Mouse (Mus musculus) gastrocnemius, adult 8-10 months (tissue): Measurements from ENCODE around the gene Orm1. TPM values are rescaled to one million over a fixed set of nuclear protein-coding genes. Genes with fewer than 3 reads are reported as not detected.

Source experiments
- DNase-seq, 2 experiments: peaks; one replicate each; pipeline ENCODE4 v3.0.0; 2022; ENCODE audit warnings: low spot score in 2 of 2
- total RNA-seq, 4 experiments: library from RNA; stranded (reverse); gene quantifications; 2 replicates each; pipeline ENCODE4 v1.2.4; 2022

Orm1 gene
- total RNA-seq, 4 experiments from 2014 or later = 1.8 to 4.2 (median 2.1) TPM; not detected in 1

GRCm38 (mm10) chr4:63355877-63356665 lies 11.7 kb downstream of the Orm1 start, which contains the start of gene Orm3:
Orm3 (plus strand) TSS chr4:63356162.
- DNase-seq = no peak

GRCm38 (mm10) chr4:63356981-63357570 lies 12.7 kb downstream of the Orm1 start:
- no peak for DNase-seq

DNA sequence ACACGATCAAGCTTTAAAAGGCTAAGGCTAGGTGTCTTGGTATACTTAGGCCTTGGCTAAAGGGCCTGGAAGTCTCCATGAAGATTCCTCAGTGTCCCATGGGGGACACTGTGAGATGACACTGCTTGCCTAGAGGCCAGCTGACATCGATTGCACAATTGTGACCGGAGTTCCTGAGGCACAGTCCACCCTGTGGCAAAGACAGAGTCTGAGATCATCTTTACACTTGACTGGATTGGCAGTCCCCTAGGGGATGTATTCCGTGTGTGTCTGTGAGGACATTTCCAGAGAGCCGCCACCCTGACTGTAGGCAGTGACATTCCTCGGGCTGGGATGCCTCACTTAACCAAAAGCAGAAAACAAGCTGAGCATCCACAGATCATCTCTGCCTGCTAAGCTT lies 15.5 kb downstream of the Orm1 start:
- no peak for DNase-seq

DNA sequence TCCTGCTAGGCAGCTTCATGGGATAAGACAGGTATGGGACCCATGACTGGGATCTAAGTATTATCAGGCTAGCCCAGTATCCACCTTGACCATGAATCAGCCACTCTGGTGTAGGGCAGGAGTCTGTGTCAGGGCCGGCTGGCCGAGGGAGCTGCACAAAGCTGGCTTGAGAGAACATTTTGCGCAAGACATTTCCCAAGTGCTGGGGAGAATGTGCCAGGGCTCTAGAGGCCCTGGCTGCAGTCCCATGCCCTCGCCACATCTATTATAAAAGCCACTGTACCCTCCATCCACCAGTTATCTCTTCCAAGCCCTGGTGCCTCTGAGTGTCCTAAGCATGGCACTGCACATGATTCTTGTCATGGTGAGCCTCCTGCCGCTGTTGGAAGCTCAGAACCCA lies 17.8 kb downstream of the Orm1 start, which contains the start of gene Orm2:
Gene Orm2, plus strand, starts transcription at position 300 of the 400 bp plus-strand sequence.
- DNase-seq = no peak

- peak; percentile 71 to 75 for DNase-seq
These were observed 24.2 kb downstream of the Orm1 start for GRCm38 (mm10) chr4:63368577-63368976.

DNA sequence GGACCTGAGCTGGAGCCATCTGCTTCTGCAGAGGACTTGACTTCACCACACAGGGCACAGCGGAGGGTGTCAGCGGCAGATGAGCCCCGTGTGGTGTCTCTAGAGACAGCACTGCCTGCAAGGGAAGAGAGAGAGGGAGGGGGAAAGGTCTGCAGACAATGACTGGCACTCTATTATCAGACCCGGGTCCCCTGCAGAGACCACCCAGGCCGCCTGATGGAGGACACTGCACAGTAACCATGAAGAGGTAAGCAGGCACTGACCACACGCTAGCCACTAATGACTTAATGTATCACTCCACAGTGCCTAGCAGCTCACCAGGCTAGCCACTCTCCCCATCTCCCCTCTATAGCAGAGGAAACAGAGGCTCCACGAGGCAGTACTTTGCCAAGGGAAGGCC lies 26.5 kb downstream of the Orm1 start:
- DNase-seq = no peak

DNA sequence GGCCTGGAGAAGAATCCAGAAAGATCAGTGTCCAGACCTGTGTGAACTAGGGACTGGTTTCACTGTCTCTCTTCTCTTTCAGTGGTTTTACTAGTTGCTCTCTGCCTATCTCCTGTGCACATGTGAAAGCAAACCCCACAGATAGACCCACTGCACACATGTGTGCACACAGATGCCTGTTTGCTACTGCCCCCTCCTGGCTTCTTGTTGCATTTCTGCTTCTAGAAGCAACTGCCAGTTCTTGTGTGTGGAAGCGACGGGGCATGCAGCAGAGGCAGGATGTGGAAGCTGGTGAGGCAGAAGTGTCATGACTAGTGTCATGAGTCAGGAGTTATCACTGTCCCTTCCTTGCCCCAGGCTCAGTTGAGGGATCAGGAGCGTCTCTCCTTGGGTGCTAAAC lies 27.5 kb downstream of the Orm1 start:
- DNase-seq = no peak

DNA sequence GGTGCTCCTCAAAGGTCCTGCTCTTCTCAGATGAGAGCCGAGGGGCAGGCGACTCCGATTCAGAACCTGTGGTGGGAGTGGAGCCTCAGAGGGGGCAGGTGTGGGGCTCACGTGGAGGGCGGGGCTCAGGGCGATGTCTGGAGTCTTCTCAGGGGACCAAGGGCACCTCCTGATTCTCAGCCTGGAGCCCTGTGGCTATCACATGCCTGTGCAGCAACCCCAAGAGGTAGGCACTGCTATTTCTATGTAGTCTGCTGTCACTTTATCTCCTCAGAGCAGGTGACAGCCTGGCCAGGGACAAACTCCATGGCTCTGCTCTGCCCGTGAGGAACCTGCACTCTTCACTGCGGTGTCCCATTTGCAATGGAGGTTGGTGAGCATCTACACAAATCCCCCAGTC lies 29.0 kb downstream of the Orm1 start:
- no peak for DNase-seq

DNA sequence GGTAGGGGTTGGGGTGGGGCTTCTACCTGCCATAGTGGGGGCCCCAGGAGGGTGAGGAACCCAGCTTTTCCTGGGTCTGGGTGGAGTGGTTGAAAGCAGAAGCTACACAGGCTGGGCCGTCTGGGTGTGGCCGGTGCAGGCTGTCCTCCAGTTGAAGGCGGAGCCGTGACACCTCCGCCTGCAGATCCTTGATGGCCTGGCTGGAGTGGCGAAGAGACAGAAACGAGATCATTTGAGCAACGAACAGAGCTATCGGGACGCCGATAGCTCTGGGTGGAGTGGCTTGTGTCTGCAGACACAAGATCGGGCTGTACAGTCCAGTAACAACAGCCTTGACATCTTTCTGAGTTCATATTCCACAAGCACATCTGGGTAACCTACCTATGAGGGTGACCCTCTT lies 30.0 kb downstream of the Orm1 start:
- no peak for DNase-seq

- peak; percentile 33 to 51 for DNase-seq
These were observed 31.0 kb downstream of the Orm1 start for GRCm38 (mm10) chr4:63375367-63375766.

DNA sequence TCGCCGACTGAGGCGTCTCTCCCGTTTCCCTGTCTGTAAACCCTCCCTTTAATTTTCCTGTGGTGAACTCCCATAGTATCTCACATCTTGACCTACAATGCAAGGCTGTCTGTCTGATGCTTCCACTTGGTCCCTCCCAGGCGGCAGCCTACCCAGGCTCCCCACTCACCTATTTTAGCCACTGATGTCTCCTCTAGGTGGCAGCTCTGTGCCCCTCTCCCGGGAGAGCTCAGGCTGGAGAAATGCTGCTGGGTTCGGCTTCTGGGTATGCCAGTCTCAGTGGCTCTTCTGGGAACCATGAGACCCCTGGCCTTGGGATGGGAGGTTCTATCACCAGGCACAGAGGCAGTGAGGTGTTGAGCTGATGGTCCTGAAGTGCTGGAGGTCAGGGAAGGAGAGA lies 33.1 kb downstream of the Orm1 start:
- DNase-seq = no peak

- no peak for DNase-seq
These were observed 38.5 kb downstream of the Orm1 start for GRCm38 (mm10) chr4:63382676-63383369.

DNA sequence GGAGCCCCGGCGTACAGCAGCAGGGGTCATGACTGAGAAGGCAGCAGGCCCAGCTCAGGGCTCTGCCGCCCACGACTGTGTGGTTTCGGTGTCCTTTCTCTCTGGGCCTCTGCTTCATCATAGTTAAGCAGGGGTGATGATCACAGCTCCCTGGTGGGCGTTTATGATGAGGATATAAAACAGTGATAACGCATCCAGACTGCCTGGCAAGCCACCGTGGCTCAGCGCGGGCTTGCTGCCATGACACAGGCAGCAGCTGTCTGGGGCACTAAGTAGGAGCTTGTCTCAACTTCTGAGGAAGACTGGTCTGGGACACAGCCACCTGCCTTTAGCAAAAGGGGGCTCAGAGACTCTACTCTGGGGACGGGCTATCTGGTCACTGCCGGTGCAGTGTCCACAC lies 39.1 kb downstream of the Orm1 start:
- no peak for DNase-seq

- no peak for DNase-seq
These were observed 39.9 kb downstream of the Orm1 start for GRCm38 (mm10) chr4:63384262-63384661.

GRCm38 (mm10) chr4:63385253-63385652 lies 40.9 kb downstream of the Orm1 start:
- DNase-seq = no peak

DNA sequence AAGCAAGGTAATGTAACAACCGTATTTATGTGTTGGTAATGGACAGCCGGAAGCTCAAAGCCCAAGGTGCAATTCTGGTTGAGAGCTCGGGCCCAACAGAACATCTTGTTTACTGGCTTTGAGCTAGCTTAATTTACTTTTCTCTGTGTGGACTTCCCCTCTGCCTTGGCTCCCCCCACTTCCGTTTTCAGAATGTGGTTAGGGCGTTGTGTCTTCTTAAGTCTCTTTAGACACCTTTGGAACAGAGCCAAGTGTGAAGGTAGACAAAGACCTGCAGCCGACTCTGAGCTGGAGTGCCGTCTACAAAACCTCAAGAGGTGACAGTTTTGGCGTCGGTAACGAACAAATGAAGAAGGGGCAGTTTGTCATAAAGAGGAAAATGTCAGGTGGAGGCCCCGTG lies 41.4 kb downstream of the Orm1 start:
- DNase-seq = no peak

DNA sequence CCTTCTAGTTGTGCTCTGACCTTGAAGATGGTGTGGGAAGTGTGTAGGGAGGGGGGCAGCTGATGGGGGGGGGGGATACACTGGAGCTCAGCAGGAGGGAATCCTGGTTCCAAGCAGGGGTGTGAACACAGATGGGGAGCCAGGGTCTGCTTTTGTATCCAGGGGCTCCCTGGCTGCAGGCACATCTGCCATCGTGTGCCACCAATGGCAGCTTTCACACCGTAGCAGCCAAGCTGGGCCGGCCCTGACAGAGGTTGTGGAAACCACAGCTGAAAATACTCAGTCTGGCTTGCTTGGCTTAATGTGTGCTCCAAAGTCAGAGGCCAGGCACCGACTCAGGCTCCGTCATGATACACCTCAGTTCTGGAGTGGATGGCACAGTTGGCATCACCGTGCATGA lies 43.7 kb downstream of the Orm1 start:
- DNase-seq = no peak

- DNase-seq = no peak
These were observed 44.9 kb downstream of the Orm1 start for GRCm38 (mm10) chr4:63389121-63389886.

- no peak for DNase-seq
These were observed 45.6 kb downstream of the Orm1 start for GRCm38 (mm10) chr4:63389887-63390528.

DNA sequence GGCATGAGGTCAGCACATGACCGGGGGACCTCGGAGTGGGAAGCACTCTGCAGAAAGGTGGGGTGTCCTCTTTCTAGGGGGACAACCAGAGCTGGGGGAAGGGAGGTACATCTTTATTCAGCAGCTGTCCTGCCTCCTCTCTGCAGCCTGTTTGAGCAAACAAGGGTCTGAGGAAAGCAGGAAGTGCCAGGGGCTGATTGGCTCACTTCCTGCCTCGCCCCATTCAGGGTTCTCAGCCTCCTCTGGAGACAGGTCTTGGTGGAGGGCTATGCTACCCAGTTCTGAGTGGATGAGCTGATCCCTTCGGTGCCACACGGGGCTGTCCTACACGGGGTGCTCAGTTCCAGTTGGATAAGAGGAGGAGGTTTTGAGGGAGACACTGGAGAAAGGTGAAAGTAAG lies 47.0 kb downstream of the Orm1 start:
- no peak for DNase-seq
